Mouse (Mus musculus) brain, embryonic 18.5 days (tissue): Measurements from ENCODE around the gene Arhgef33.

Source experiments
- DNase-seq: peaks from one replicate; pipeline ENCODE4 v3.0.0-alpha.2; 2012; ENCODE audit warnings: low read depth, low spot score

Gene Arhgef33

GRCm38 (mm10) chr17:80446470-80446869, 139.3 kb downstream of the Arhgef33 start:
- no peak for DNase-seq
